Mouse (Mus musculus) adrenal gland, postnatal 25 days (tissue): ENCODE results near the gene E130311K13Rik. TPM values are rescaled to one million over a fixed set of nuclear protein-coding genes. Genes with fewer than 3 reads are reported as not detected.
A peak's percentile ranks its signal among the peaks of the same experiment; 100 is the strongest.

Experiments used
- DNase-seq: peaks from one replicate; pipeline ENCODE4 v3.0.0; 2021; ENCODE audit warnings: mixed read lengths
- long read RNA-seq: library from polyadenylated mRNA; stranded (forward); transcript quantifications from one replicate; pipeline ENCODE4 v2.0.0, GENCODE M21; 2021
- total RNA-seq: library from RNA; stranded (reverse); gene quantifications from 2 replicates; pipeline ENCODE4 v1.2.3, GENCODE M21; 2021

The E130311K13Rik gene
- 13.2 and 17.4 TPM in 2 replicates for total RNA-seq
- long read RNA-seq, transcript E130311K13Rik-201 (5 exons, 1,640 nt) = major isoform, 25 of 28 reads
- long read RNA-seq, partial matches to known transcripts = 2 of 28 reads
- long read RNA-seq, other reads (novel, unspliced or antisense) = 1 of 28 reads

GRCm38 (mm10) chr3:63928878-63929859 lies at the start of gene E130311K13Rik:
Gene E130311K13Rik (minus strand): TSS chr3:63929472.
- peak; percentile 93 for DNase-seq

- no peak for DNase-seq
Observed at GRCm38 (mm10) chr3:63977895-63978294, 48.6 kb upstream of the E130311K13Rik start.

- peak; percentile 92 for DNase-seq
Observed at GRCm38 (mm10) chr3:63975955-63976908, 47.0 kb upstream of the E130311K13Rik start, which contains the start of gene Gmps. Gene Gmps (plus strand): TSS chr3:63976106.

GRCm38 (mm10) chr3:63965929-63966328 lies 36.7 kb upstream of the E130311K13Rik start:
- DNase-seq = no peak

GRCm38 (mm10) chr3:63964922-63965249 lies 35.6 kb upstream of the E130311K13Rik start:
- no peak for DNase-seq

- DNase-seq = peak; percentile 98
Observed at GRCm38 (mm10) chr3:63964100-63964921, 35.0 kb upstream of the E130311K13Rik start, which contains the start of gene Slc33a1. Gene Slc33a1 (minus strand): TSS chr3:63964768.

DNA sequence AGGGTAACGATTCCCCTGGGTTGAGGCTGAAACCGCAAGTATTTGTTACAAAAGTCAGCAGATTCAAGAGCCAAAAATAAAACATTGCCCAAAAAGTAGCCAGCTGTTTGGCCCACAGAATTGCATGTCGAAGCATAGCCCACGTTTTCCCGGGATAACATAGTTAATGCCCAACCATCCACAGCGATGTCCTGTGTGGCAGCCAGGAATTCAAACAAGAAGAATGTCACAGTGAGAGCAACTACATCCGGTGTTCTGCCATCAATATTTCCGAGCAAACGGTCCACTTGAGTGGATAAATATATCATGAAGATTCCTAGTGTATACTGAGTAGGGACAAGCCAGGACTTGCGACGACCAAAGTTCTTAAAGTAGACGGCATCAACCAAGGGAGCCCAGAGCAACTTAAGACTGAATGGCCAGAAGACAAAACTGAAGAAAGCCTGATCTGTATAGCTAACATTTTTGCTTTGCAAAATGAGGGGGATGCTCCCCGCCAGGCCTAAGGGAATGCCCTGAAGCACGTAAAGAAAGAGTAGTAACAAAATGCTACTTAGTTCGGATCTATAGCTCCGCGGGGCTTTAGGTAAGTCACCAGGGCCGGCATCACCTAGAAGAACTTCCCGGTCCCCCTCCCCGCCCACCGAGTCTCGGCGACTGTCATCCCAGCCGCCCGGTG lies 34.3 kb upstream of the E130311K13Rik start:
- no peak for DNase-seq

- DNase-seq = no peak
Observed at GRCm38 (mm10) chr3:63949837-63950236, 20.6 kb upstream of the E130311K13Rik start.

- no peak for DNase-seq
Observed at GRCm38 (mm10) chr3:63941204-63941850, 12.1 kb upstream of the E130311K13Rik start.

GRCm38 (mm10) chr3:63938928-63939327 lies 9.7 kb upstream of the E130311K13Rik start:
- no peak for DNase-seq

DNA sequence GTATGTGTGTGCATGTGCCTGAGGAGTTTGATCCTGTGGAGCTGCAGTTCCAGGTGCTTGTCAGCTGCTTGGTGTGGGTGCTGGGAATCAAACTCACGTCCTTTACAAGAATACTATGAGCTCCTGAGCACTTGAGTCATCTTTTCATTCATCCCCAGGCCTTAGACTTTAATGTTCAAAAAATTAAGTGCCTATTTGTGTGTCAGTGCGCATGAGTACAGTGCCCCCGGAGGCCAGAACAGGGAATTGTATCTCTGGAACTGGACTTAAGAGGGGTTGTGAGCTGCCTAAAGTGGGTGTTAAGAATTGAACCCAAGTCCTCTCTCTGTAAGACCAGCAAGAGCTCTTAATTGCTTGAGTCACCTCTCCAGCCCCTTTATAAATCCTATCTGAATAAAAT lies 9.6 kb downstream of the E130311K13Rik start:
- peak; percentile 11 for DNase-seq

GRCm38 (mm10) chr3:63910301-63910700 lies 19.0 kb downstream of the E130311K13Rik start:
- no peak for DNase-seq

DNA sequence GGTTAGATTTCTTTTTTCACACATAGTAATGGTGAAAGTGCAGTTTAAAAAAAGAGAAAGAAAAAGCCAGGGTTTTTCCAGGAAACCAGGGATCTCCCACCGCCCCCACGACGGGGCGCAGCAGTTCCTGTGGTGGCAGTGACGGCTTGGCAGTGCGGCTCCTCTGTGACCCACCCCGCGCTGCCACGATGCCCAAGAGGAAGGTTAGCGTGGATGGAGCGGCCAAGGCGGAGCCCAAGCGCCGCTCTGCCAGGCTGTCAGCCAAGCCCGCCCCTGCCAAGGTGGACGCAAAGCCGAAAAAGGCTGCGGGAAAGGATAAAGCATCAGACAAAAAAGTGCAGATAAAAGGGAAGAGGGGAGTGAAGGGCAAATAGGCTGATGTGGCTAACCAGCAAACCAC lies 24.0 kb downstream of the E130311K13Rik start:
- peak; percentile 14 for DNase-seq

GRCm38 (mm10) chr3:63904157-63904556 lies 25.1 kb downstream of the E130311K13Rik start:
- DNase-seq = no peak

- no peak for DNase-seq
Observed at GRCm38 (mm10) chr3:63900021-63900571, 29.2 kb downstream of the E130311K13Rik start.

GRCm38 (mm10) chr3:63899309-63899695 lies 30.0 kb downstream of the E130311K13Rik start, which contains the start of gene Plch1:
Gene Plch1 (minus strand): TSS chr3:63899472.
- DNase-seq = peak; percentile 50

- peak; percentile 86 for DNase-seq
Observed at GRCm38 (mm10) chr3:63898581-63899308, 30.5 kb downstream of the E130311K13Rik start.

DNA sequence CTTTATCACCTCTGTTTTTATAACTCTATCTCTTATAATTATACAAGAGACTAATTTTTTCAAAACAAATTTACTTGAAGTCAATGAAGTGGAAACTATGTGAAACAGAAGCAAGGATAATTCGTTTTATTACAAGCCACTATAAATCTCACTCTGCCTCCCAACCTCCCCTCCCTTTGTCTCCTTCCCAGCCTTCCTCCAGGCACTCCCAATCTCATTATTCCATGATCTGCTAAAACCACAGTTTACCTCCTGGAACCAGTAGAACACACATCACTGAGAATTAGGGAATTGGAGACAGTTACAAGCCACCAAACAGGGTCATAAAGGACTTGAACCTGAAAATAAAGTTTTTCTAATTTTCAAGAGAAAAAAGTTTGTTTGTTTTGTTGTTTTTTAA lies 32.1 kb downstream of the E130311K13Rik start:
- DNase-seq = no peak

- no peak for DNase-seq
Observed at GRCm38 (mm10) chr3:63896303-63896702, 33.0 kb downstream of the E130311K13Rik start.
